Mouse (Mus musculus) spleen, adult 2 months (tissue): ENCODE results near the gene Derl2. TPM values are rescaled to one million over a fixed set of nuclear protein-coding genes. Genes with fewer than 3 reads are reported as not detected.

Experiments
- DNase-seq, 2 experiments: peaks; one replicate each; pipeline versions ENCODE4 v3.0.0 to v3.0.0-alpha.2; 2012 to 2021; ENCODE audit warnings: low spot score in 2 of 2, low read depth in 1 of 2
- H3K27ac ChIP-seq: fragments of 200-500 bp; 2 replicates; pipeline ENCODE4 v1.5.1; 2012; ENCODE audit warnings: low read length, inconsistent platforms; ENCODE audit not compliant: insufficient read depth
- H3K27me3 ChIP-seq: fragments of 200-500 bp; 2 replicates; pipeline ENCODE4 v1.6.1; 2012; ENCODE audit warnings: mild to moderate bottlenecking, moderate library complexity, low read length, inconsistent platforms; ENCODE audit not compliant: control insufficient read depth, insufficient read depth
- H3K36me3 ChIP-seq: fragments of 200-500 bp; 2 replicates; pipeline ENCODE4 v1.6.1; 2012; ENCODE audit warnings: mild to moderate bottlenecking, low read length, inconsistent platforms; ENCODE audit not compliant: control insufficient read depth, insufficient read depth
- H3K4me1 ChIP-seq: fragments of 200-500 bp; 2 replicates; pipeline ENCODE4 v1.6.1; 2011; ENCODE audit warnings: inconsistent platforms; ENCODE audit not compliant: control insufficient read depth, insufficient read depth, insufficient read length
- H3K4me3 ChIP-seq: fragments of 200-500 bp; 2 replicates; pipeline ENCODE4 v1.5.1; 2011; ENCODE audit warnings: mild to moderate bottlenecking, inconsistent platforms; ENCODE audit not compliant: insufficient read depth, insufficient read length; ENCODE audit errors: extremely low read depth
- CTCF ChIP-seq: fragments of 200-500 bp; IDR thresholded peaks from 2 replicates; pipeline ENCODE4 v1.5.1; 2011; ENCODE audit warnings: mild to moderate bottlenecking, inconsistent platforms; ENCODE audit not compliant: insufficient read depth, insufficient read length, insufficient replicate concordance; ENCODE audit errors: extremely low read depth
- POLR2A ChIP-seq: fragments of 200-500 bp; IDR thresholded peaks from 2 replicates; pipeline ENCODE4 v1.6.1; 2011; ENCODE audit warnings: low read depth, low read length, inconsistent platforms
- WGBS: fragments of 180-500 bp; shearing (Covaris S2); methylation state at CpG from one replicate; pipeline ENCODE4 v1.1.7; 2018; 5-methylcytosine and 5-hydroxymethylcytosine counted together
- polyA plus RNA-seq: library from polyadenylated mRNA; depleted of rRNA; stranded (reverse); fragments of >200 nt; gene quantifications from 2 replicates; pipeline ENCODE4 v1.2.3, GENCODE M21; 2012

The Derl2 gene
- polyA plus RNA-seq, 1 experiment: 5.2 TPM

GRCm38 (mm10) chr11:71007831-71008230 lies 11.8 kb downstream of the Derl2 start:
- no peak for TF ChIP-seq POLR2A
- TF ChIP-seq CTCF: no peak
- H3K27ac ChIP-seq: no peak overlapping the region
- 89% methylated on average over 7 of the region's 7 CpGs for WGBS
- H3K4me3 ChIP-seq: no peak overlapping the region
- no peak for DNase-seq
- no peaks in the 10 kb centered on the region for H3K27me3 ChIP-seq
- H3K36me3 ChIP-seq: peaks cover 23% of the 10 kb centered on the region
- H3K4me1 ChIP-seq: no peaks in the 10 kb centered on the region; the same call in none of the 2 replicates

- TF ChIP-seq CTCF (no peak), POLR2A (no peak)
- Histone ChIP-seq H3K27me3 (no peaks in the 10 kb centered on the region), H3K27ac (no peak overlapping the region), H3K4me1 (no peaks in the 10 kb centered on the region; the same call in none of the 2 replicates), H3K36me3 (peaks cover 19% of the 10 kb centered on the region), H3K4me3 (no peak overlapping the region)
- 94% methylated on average over 6 of the region's 6 CpGs for WGBS
- DNase-seq: no peak
These were observed 12.6 kb downstream of the Derl2 start for GRCm38 (mm10) chr11:71007026-71007425.

- no peak for DNase-seq
- TF ChIP-seq CTCF: no peak
- TF ChIP-seq POLR2A: no peak
- H3K36me3 ChIP-seq: peaks cover 14% of the 10 kb centered on the region
- no peak overlapping the region for H3K27ac ChIP-seq
- 38% methylated on average over 5 of the region's 5 CpGs for WGBS
- no peak overlapping the region for H3K4me3 ChIP-seq
- no peaks in the 10 kb centered on the region for H3K27me3 ChIP-seq
- H3K4me1 ChIP-seq: no peaks in the 10 kb centered on the region; the same call in none of the 2 replicates
These were observed 14.6 kb downstream of the Derl2 start for GRCm38 (mm10) chr11:71005046-71005445.

- WGBS: under 1% methylated on average over 35 of the region's 35 CpGs
- TF ChIP-seq POLR2A: no peak; the same call in 1 of the 2 replicates
- TF ChIP-seq CTCF: no peak
- Histone ChIP-seq H3K4me1 (no peaks in the 10 kb centered on the region; the same call in none of the 2 replicates), H3K36me3 (peaks cover 11% of the 10 kb centered on the region), H3K27me3 (no peaks in the 10 kb centered on the region), H3K4me3 (peak within 1 kb of the TSS; percentile 81), H3K27ac (peak within 1 kb of the TSS; percentile 37)
- DNase-seq: peak; percentile 95 to 98
These were observed 15.3 kb downstream of the Derl2 start, which contains the start of gene Dhx33 for GRCm38 (mm10) chr11:71004316-71004773. TSS of gene Dhx33 (minus strand) at chr11:71004437.

- DNase-seq: no peak
- TF ChIP-seq CTCF (no peak), POLR2A (no peak)
- under 1% methylated on average over 49 of the region's 49 CpGs for WGBS
- peak overlapping the region; percentile 37 for H3K27ac ChIP-seq
- peaks cover 11% of the 10 kb centered on the region for H3K36me3 ChIP-seq
- H3K27me3 ChIP-seq: no peaks in the 10 kb centered on the region
- H3K4me1 ChIP-seq: no peaks in the 10 kb centered on the region; the same call in none of the 2 replicates
- peak overlapping the region; percentile 81 for H3K4me3 ChIP-seq
These were observed 15.9 kb downstream of the Derl2 start for GRCm38 (mm10) chr11:71003611-71004315.

GRCm38 (mm10) chr11:71001167-71001566 lies 18.5 kb downstream of the Derl2 start:
- DNase-seq: no peak
- H3K4me1 ChIP-seq: no peaks in the 10 kb centered on the region; the same call in none of the 2 replicates
- peaks cover 14% of the 10 kb centered on the region for H3K36me3 ChIP-seq
- H3K27ac ChIP-seq: no peak overlapping the region
- WGBS: 90% methylated on average over 4 of the region's 4 CpGs
- no peaks in the 10 kb centered on the region for H3K27me3 ChIP-seq
- TF ChIP-seq CTCF (no peak), POLR2A (no peak)
- no peak overlapping the region for H3K4me3 ChIP-seq
